Comparison of ENCODE assay signal across 9 mouse cellular contexts in the genomic region with DNA sequence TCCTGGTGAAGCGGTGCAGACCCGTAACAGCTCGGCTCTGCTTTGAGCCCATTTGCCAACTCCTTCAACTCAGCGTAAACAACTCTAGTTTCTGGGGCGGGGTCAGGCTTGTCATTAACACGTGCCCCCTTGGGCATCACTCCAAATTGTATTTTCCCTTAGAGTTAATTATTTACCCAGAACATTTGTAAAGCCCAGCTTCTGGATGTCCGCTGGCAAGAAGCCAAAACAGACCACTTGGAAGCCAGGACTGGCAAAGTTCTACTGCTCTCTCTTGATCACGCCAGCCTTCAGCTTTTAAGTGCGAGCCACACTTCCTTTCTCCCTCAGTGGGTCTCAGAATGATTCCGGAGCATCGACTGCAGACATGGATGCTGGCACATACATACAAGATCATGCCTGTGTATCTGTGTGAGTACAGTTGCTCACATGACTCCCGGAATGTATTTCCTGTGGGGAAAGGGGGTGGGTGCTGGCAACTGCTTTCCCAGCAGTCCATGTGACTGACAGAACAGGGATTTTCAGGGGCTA. TPM values are rescaled to one million over a fixed set of nuclear protein-coding genes. Genes with fewer than 3 reads are reported as not detected.
DNase-seq lines count a peak whose midpoint lies in the region; ATAC-seq and TF ChIP-seq lines count a peak whose summit lies in the region.
"Had no signal": no experiment of that assay in that cellular context is flagged by ENCODE, and none has a peak within 500 bp of the region (broad histone marks: within the 10 kb centered on the region; RNA-seq: fewer than 3 reads in every experiment).

No protein-coding gene starts in this region.

- H3K27me3 ChIP-seq in liver, embryonic 14.5 days (ENCODE audit: control insufficient read depth, insufficient read depth, low read length): no peaks in the 10 kb centered on the region

- H3K4me2 ChIP-seq in liver, embryonic 14.5 days (ENCODE audit: low read depth): no peak overlapping the region

- no peak for ATAC-seq in liver, embryonic 14.5 days (ENCODE audit: insufficient read depth)

- TF ChIP-seq EP300 in liver, embryonic 14.5 days (IDR thresholded peaks at IDR 0.05; ENCODE audit: low read depth): no peak

- peak; percentile 74 for DNase-seq in cerebellum, postnatal 10 days
- no peak for DNase-seq in cerebellum, adult 18-20 months
- DNase-seq in right cerebral cortex, postnatal 4 days: peak; percentile 48
- DNase-seq in right cerebral cortex, adult 2 months (ENCODE audit: low spot score in 2 of 2): no peak
- peak in 2 of 3 experiments; percentile 2 to 14 for DNase-seq in liver, embryonic 14.5 days (ENCODE audit: low read depth in 3 of 3, low spot score in 3 of 3)
- DNase-seq in urinary bladder, adult 2 months (ENCODE audit: low spot score): no peak
- DNase-seq in left cerebral cortex, postnatal 36 days (ENCODE audit: low spot score in 2 of 2): no peak
- DNase-seq in B cell, adult 2 months: no peak

- H3K36me3 ChIP-seq in liver, embryonic 14.5 days (replicated peaks; ENCODE audit: control insufficient read depth, insufficient read depth, low read depth): no peaks in the 10 kb centered on the region

- TF ChIP-seq CTCF in liver, embryonic 14.5 days (IDR thresholded peaks at IDR 0.05; ENCODE audit: low read depth): no peak

- H3K4me1 ChIP-seq in liver, embryonic 14.5 days (replicated peaks; ENCODE audit: control insufficient read depth in 2 of 2, insufficient read depth in 2 of 2, low read length in 1 of 2): peaks cover 0 to 5% of the 10 kb centered on the region in 2 experiments; a peak in 2 of 4 replicates

- no peak overlapping the region for H3K4me3 ChIP-seq in liver, embryonic 14.5 days (ENCODE audit: insufficient read depth in 1 of 2, low read depth in 2 of 2, low read length in 2 of 2)

- WGBS in liver, embryonic 14.5 days (ENCODE audit: insufficient replicate concordance): 52% methylated on average over 12 of the region's 12 CpGs

- intact Hi-C loops in left cerebral cortex, postnatal 36 days (cut with DNase I): no loop called here

- H3K27ac ChIP-seq in liver, embryonic 14.5 days: no peak overlapping the region

- no peak overlapping the region for H3K9ac ChIP-seq in liver, embryonic 14.5 days (replicated peaks)

- H3K9me3 ChIP-seq in liver, embryonic 14.5 days (ENCODE audit: control insufficient read depth, low read length): no peaks in the 10 kb centered on the region

RNA-seq across cellular contexts. Expression of a gene that starts 24.9 kb away (rescaled TPM):
- not detected in 2 replicates for polyA plus RNA-seq in liver, embryonic 14.5 days (2012; rRNA removed)
- not detected in 2 replicates for polyA plus RNA-seq in liver, embryonic 14.5 days (2014; fragmentation: Nextera tagmentation; extraction: Ambion mirVana)
- polyA plus RNA-seq in urinary bladder, adult 2 months (2012; rRNA removed): not detected in 2 replicates
- total RNA-seq in left cerebral cortex, postnatal 36 days (2021): not detected
- total RNA-seq: megakaryocyte progenitor cell, adult 5-6 weeks had no signal

Comparison
In these comparisons a context has a peak if more than half of its experiments do, and no peak if none do; other contexts are left out.
1. DNase-seq: peak in cerebellum, postnatal 10 days (2 of 2), right cerebral cortex, postnatal 4 days (single experiment) and liver, embryonic 14.5 days (2 of 3); none in cerebellum, adult 18-20 months (0 of 2), right cerebral cortex, adult 2 months (0 of 2), urinary bladder, adult 2 months (single experiment), left cerebral cortex, postnatal 36 days (0 of 2) and B cell, adult 2 months (0 of 2).